Mouse (Mus musculus) hindbrain, embryonic 15.5 days (tissue): ENCODE results near the gene Cga. TPM values are rescaled to one million over a fixed set of nuclear protein-coding genes. Genes with fewer than 3 reads are reported as not detected.

ENCODE experiments used
- ATAC-seq: fragments of 200-750 bp; cut with Nextera tagmentation; 2 replicates; pipeline ENCODE4 v1.8.0; 2017; ENCODE audit warnings: low read depth, moderate number of reproducible peaks, moderate TSS enrichment; ENCODE audit not compliant: low FRiP score
- H3K27ac ChIP-seq: fragments of 300-500 bp; sonication (generic); replicated peaks from 2 replicates; pipeline ENCODE4 v1.5.1; 2015; ENCODE audit warnings: mild to moderate bottlenecking, inconsistent platforms
- H3K27me3 ChIP-seq: fragments of 300-500 bp; sonication (generic); 2 replicates; pipeline ENCODE4 v1.6.1; 2015; ENCODE audit warnings: control low read depth, inconsistent platforms
- H3K36me3 ChIP-seq: fragments of 300-500 bp; sonication (generic); 2 replicates; pipeline ENCODE4 v1.6.1; 2015; ENCODE audit warnings: control low read depth, inconsistent platforms
- H3K4me1 ChIP-seq: fragments of 300-500 bp; sonication (generic); replicated peaks from 2 replicates; pipeline ENCODE4 v1.6.1; 2015; ENCODE audit warnings: control low read depth, inconsistent platforms
- H3K4me2 ChIP-seq: fragments of 300-500 bp; sonication (generic); 2 replicates; pipeline ENCODE4 v1.6.1; 2015; ENCODE audit warnings: moderate library complexity, mild to moderate bottlenecking, inconsistent platforms
- H3K4me3 ChIP-seq: fragments of 300-500 bp; sonication (generic); 2 replicates; pipeline ENCODE4 v1.5.1; 2015; ENCODE audit warnings: mild to moderate bottlenecking, inconsistent platforms
- H3K9ac ChIP-seq: fragments of 300-500 bp; sonication (generic); 2 replicates; pipeline ENCODE4 v1.6.1; 2015; ENCODE audit warnings: inconsistent platforms
- H3K9me3 ChIP-seq: fragments of 300-500 bp; sonication (generic); 2 replicates; pipeline ENCODE4 v1.6.1; 2016; ENCODE audit warnings: control low read depth, inconsistent platforms
- WGBS: fragments of 180-500 bp; shearing (Covaris S2); methylation state at CpG from one replicate; pipeline ENCODE4 v1.1.7; 2015; 5-methylcytosine and 5-hydroxymethylcytosine counted together
- polyA plus RNA-seq: library from polyadenylated mRNA; unstranded; fragments of >200 nt; fragmentation: Nextera tagmentation; extraction: Ambion mirVana; gene quantifications from 2 replicates; pipeline ENCODE4 v1.2.1, GENCODE M21; 2015

Gene Cga
- polyA plus RNA-seq, 1 experiment from 2014 or later, result not detected

DNA sequence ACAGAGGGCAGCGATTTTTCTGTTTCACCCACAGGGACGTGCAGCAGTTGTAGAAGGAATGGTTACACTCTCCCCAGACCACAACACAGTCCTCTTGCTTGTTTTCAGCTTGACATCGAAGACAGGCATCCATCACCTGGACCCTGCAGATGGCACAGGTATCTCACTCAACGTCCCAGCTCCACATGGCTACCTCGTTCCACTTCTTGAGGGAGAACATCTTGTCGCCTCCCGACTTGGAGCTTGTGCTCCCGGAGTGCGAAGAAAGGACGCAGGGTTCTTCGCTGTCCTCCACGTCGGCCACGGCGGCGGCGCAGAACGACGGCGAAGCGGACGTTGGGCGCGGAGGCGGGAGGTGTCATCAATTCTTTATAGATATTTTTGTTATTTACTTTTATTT, 47.5 kb downstream of the Cga start:
- H3K4me1 ChIP-seq, result no peaks in the 10 kb centered on the region
- H3K27me3 ChIP-seq, result no peaks in the 10 kb centered on the region
- H3K9me3 ChIP-seq, result no peaks in the 10 kb centered on the region
- 93% methylated on average over 25 of the region's 25 CpGs for WGBS
- H3K4me3 ChIP-seq, result no peak overlapping the region
- no peak overlapping the region for H3K9ac ChIP-seq
- H3K36me3 ChIP-seq, result no peaks in the 10 kb centered on the region
- H3K27ac ChIP-seq, result no peak overlapping the region
- no peak for ATAC-seq
- no peak overlapping the region for H3K4me2 ChIP-seq

GRCm38 (mm10) chr4:34947181-34947580, 53.6 kb downstream of the Cga start:
- H3K4me1 ChIP-seq, result no peaks in the 10 kb centered on the region
- ATAC-seq, result no peak
- no peak overlapping the region for H3K27ac ChIP-seq
- H3K4me2 ChIP-seq, result no peak overlapping the region
- H3K9ac ChIP-seq, result no peak overlapping the region
- H3K9me3 ChIP-seq, result no peaks in the 10 kb centered on the region
- no peaks in the 10 kb centered on the region for H3K36me3 ChIP-seq
- H3K27me3 ChIP-seq, result no peaks in the 10 kb centered on the region
- no peak overlapping the region for H3K4me3 ChIP-seq

DNA sequence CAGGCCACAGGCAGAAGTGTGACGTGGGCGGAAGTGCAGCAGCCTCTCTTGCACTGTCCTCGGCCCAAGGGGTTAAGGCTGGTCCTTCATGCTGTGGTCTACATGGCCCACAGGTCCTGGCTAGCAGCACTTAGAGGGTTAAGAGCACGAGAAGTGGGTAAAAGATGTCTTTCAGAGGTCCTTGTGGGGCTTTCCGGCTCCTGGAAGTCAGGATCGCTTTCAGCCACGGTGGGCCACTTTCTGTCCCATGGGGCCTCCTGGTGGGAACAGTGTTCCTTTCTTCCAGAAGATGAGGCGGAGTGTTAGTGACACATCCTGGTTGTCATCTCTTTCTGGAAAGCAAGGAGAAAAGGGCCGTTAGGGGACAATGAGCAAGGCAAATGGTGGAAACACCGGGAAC, 60.1 kb downstream of the Cga start:
- no peaks in the 10 kb centered on the region for H3K9me3 ChIP-seq
- no peaks in the 10 kb centered on the region for H3K4me1 ChIP-seq
- ATAC-seq, result no peak
- H3K9ac ChIP-seq, result no peak overlapping the region
- H3K27ac ChIP-seq, result no peak overlapping the region
- WGBS, result 86% methylated on average over 9 of the region's 10 CpGs
- no peaks in the 10 kb centered on the region for H3K27me3 ChIP-seq
- no peaks in the 10 kb centered on the region for H3K36me3 ChIP-seq
- no peak overlapping the region for H3K4me2 ChIP-seq
- no peak overlapping the region for H3K4me3 ChIP-seq

Other genes with a start within 250 kb of the Cga start
- 47.4 and 47.7 TPM in 2 replicates for gene Slc35a1, start 206.3 kb upstream of the Cga start, polyA plus RNA-seq
- gene Cfap206, start 163.6 kb upstream of the Cga start, polyA plus RNA-seq, result 2.9 and 3.4 TPM in 2 replicates
- gene Gm136, start 137.5 kb upstream of the Cga start, polyA plus RNA-seq, result not detected in 2 replicates
- gene Smim8, start 115.4 kb upstream of the Cga start, polyA plus RNA-seq, result 48.6 and 50.3 TPM in 2 replicates
- 23.1 and 24.8 TPM in 2 replicates for gene Zfp292, start 10.8 kb upstream of the Cga start, polyA plus RNA-seq